Mouse (Mus musculus): ENCODE measurements at regions not wholly inside any gene's neighbourhood (a gene's known extent, or its start where the extent isn't known, plus 50 kb on each side); places are given as distances from the start of the nearest gene placed in this dataset.
"Not testable (repeated sequence)": the region's sequence is repeated elsewhere in the genome, so short reads cannot be mapped to it uniquely, and the experiment has no call there.

GRCm38 (mm10) chr2:114411940-114412715 is 210.9 kb upstream of the Zfp770 start:
- 56% methylated on average over 17 of the region's 17 CpGs for WGBS
- ATAC-seq (ENCODE audit: insufficient number of reproducible peaks, insufficient read depth, low FRiP score, low read depth), result no peak
- H3K9me3 ChIP-seq (ENCODE audit: control insufficient read depth, low read depth, low read length), result no peaks in the 10 kb centered on the region
- H3K27ac ChIP-seq (ENCODE audit: low read length), result no peak overlapping the region
- H3K4me1 ChIP-seq (ENCODE audit: control insufficient read depth, insufficient read depth, low read length), result no peaks in the 10 kb centered on the region
- no peak overlapping the region for H3K9ac ChIP-seq (replicated peaks; ENCODE audit: low read depth, low read length)
- no peaks in the 10 kb centered on the region for H3K36me3 ChIP-seq (ENCODE audit: control insufficient read depth, insufficient read depth, low read length)
- H3K27me3 ChIP-seq (ENCODE audit: control insufficient read depth, insufficient read depth, low read length), result no peaks in the 10 kb centered on the region
- no peak overlapping the region for H3K4me3 ChIP-seq (ENCODE audit: low read depth, low read length)
- H3K4me2 ChIP-seq (replicated peaks; ENCODE audit: low read depth, low read length), result no peak overlapping the region

- no peaks in the 10 kb centered on the region for H3K27me3 ChIP-seq (ENCODE audit: control insufficient read depth, insufficient read depth, low read length)
- no peaks in the 10 kb centered on the region for H3K9me3 ChIP-seq (ENCODE audit: control insufficient read depth, low read depth, low read length)
- H3K4me1 ChIP-seq (ENCODE audit: control insufficient read depth, insufficient read depth, low read length), result no peaks in the 10 kb centered on the region
- no peak overlapping the region for H3K4me2 ChIP-seq (replicated peaks; ENCODE audit: low read depth, low read length)
- H3K9ac ChIP-seq (replicated peaks; ENCODE audit: low read depth, low read length), result no peak overlapping the region
- no peaks in the 10 kb centered on the region for H3K36me3 ChIP-seq (ENCODE audit: control insufficient read depth, insufficient read depth, low read length)
- ATAC-seq (ENCODE audit: insufficient number of reproducible peaks, insufficient read depth, low FRiP score, low read depth), result no peak
- no peak overlapping the region for H3K4me3 ChIP-seq (ENCODE audit: low read depth, low read length)
- WGBS, result 85% methylated on average over 3 of the region's 3 CpGs
- no peak overlapping the region for H3K27ac ChIP-seq (ENCODE audit: low read length)
These were observed 209.4 kb upstream of the Zfp770 start for GRCm38 (mm10) chr2:114410717-114411116.

- no peaks in the 10 kb centered on the region for H3K36me3 ChIP-seq (ENCODE audit: control insufficient read depth, insufficient read depth, low read length)
- no peak overlapping the region for H3K9ac ChIP-seq (replicated peaks; ENCODE audit: low read depth, low read length)
- H3K4me1 ChIP-seq (ENCODE audit: control insufficient read depth, insufficient read depth, low read length), result no peaks in the 10 kb centered on the region
- ATAC-seq (ENCODE audit: insufficient number of reproducible peaks, insufficient read depth, low FRiP score, low read depth), result no peak
- H3K9me3 ChIP-seq (ENCODE audit: control insufficient read depth, low read depth, low read length), result no peaks in the 10 kb centered on the region
- H3K4me3 ChIP-seq (ENCODE audit: low read depth, low read length), result no peak overlapping the region
- no peaks in the 10 kb centered on the region for H3K27me3 ChIP-seq (ENCODE audit: control insufficient read depth, insufficient read depth, low read length)
- no peak overlapping the region for H3K4me2 ChIP-seq (replicated peaks; ENCODE audit: low read depth, low read length)
- H3K27ac ChIP-seq (ENCODE audit: low read length), result no peak overlapping the region
These were observed 208.3 kb upstream of the Zfp770 start for GRCm38 (mm10) chr2:114409542-114409941.

DNA sequence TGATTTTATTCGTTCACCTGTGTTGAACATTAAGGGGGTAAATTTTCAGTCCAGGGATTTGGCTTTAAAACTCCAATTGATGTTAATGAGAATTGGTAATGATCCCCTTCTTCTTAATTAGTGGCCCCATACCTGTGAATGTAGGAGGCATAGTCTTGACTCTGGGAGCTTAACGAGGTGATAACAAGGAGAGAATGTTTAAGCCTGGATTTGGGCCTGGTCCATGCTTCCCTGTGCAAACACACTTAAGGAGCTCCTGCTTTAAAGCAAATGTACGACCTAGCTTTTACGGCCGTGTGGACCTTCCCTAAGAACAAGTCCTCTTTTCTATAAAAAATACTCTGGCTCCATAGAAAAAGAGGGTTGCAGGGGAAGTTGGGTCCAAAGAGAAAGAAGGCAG is 206.1 kb upstream of the Zfp770 start:
- H3K9me3 ChIP-seq (ENCODE audit: control insufficient read depth, low read depth, low read length), result no peaks in the 10 kb centered on the region
- H3K27ac ChIP-seq (ENCODE audit: low read length), result no peak overlapping the region
- no peak overlapping the region for H3K4me2 ChIP-seq (replicated peaks; ENCODE audit: low read depth, low read length)
- no peaks in the 10 kb centered on the region for H3K27me3 ChIP-seq (ENCODE audit: control insufficient read depth, insufficient read depth, low read length)
- WGBS, result 53% methylated on average over 5 of the region's 5 CpGs
- H3K36me3 ChIP-seq (ENCODE audit: control insufficient read depth, insufficient read depth, low read length), result no peaks in the 10 kb centered on the region
- H3K4me3 ChIP-seq (ENCODE audit: low read depth, low read length), result no peak overlapping the region
- H3K9ac ChIP-seq (replicated peaks; ENCODE audit: low read depth, low read length), result no peak overlapping the region
- ATAC-seq (ENCODE audit: insufficient number of reproducible peaks, insufficient read depth, low FRiP score, low read depth), result no peak
- no peaks in the 10 kb centered on the region for H3K4me1 ChIP-seq (ENCODE audit: control insufficient read depth, insufficient read depth, low read length)

GRCm38 (mm10) chr2:114384566-114384965 is 183.3 kb upstream of the Zfp770 start:
- 19% methylated on average over 3 of the region's 3 CpGs for WGBS
- Histone ChIP-seq H3K4me2 (replicated peaks; ENCODE audit: low read depth, low read length) (no peak overlapping the region), H3K9me3 (ENCODE audit: control insufficient read depth, low read depth, low read length) (no peaks in the 10 kb centered on the region), H3K27ac (ENCODE audit: low read length) (no peak overlapping the region), H3K36me3 (ENCODE audit: control insufficient read depth, insufficient read depth, low read length) (no peaks in the 10 kb centered on the region), H3K9ac (replicated peaks; ENCODE audit: low read depth, low read length) (no peak overlapping the region), H3K4me3 (ENCODE audit: low read depth, low read length) (no peak overlapping the region), H3K4me1 (ENCODE audit: control insufficient read depth, insufficient read depth, low read length) (0 out of 2 replicates have a peak, but pooled peaks cover 3% of the 10 kb centered on the region), H3K27me3 (ENCODE audit: control insufficient read depth, insufficient read depth, low read length) (no peaks in the 10 kb centered on the region)
- ATAC-seq (ENCODE audit: insufficient number of reproducible peaks, insufficient read depth, low FRiP score, low read depth), result no peak

- Histone ChIP-seq H3K36me3 (ENCODE audit: control insufficient read depth, insufficient read depth, low read length) (no peaks in the 10 kb centered on the region), H3K9me3 (ENCODE audit: control insufficient read depth, low read depth, low read length) (no peaks in the 10 kb centered on the region), H3K27ac (ENCODE audit: low read length) (no peak overlapping the region), H3K4me3 (ENCODE audit: low read depth, low read length) (no peak overlapping the region), H3K4me2 (replicated peaks; ENCODE audit: low read depth, low read length) (no peak overlapping the region), H3K4me1 (ENCODE audit: control insufficient read depth, insufficient read depth, low read length) (no peaks in the 10 kb centered on the region), H3K9ac (replicated peaks; ENCODE audit: low read depth, low read length) (no peak overlapping the region), H3K27me3 (ENCODE audit: control insufficient read depth, insufficient read depth, low read length) (no peaks in the 10 kb centered on the region)
- WGBS, result 70% methylated on average over 1 of the region's 1 CpGs
- ATAC-seq (ENCODE audit: insufficient number of reproducible peaks, insufficient read depth, low FRiP score, low read depth), result no peak
These were observed 177.7 kb upstream of the Zfp770 start for GRCm38 (mm10) chr2:114378844-114379533.

DNA sequence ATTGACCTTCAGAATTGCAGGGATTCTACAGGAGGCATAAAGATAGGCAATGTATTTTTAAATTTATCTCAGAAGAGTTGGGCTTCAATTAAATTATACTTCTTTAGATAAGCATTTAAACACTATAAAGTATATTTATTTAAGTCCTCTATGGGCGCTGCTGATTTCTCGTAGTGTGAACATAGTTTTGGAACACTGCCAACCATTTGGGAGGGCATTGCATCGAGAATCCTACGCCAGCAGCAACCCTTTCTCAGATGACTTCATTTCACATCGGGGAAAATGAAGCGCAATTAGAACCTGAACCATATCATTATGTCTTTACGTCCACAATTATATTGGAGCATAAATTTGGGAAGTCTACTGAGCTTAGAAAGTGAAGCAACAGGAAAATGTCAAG is 172.2 kb upstream of the Zfp770 start:
- Histone ChIP-seq H3K4me3 (ENCODE audit: low read depth, low read length) (no peak overlapping the region), H3K9ac (replicated peaks; ENCODE audit: low read depth, low read length) (no peak overlapping the region), H3K9me3 (ENCODE audit: control insufficient read depth, low read depth, low read length) (no peaks in the 10 kb centered on the region), H3K27me3 (ENCODE audit: control insufficient read depth, insufficient read depth, low read length) (no peaks in the 10 kb centered on the region), H3K4me2 (replicated peaks; ENCODE audit: low read depth, low read length) (no peak overlapping the region), H3K4me1 (ENCODE audit: control insufficient read depth, insufficient read depth, low read length) (no peaks in the 10 kb centered on the region), H3K36me3 (ENCODE audit: control insufficient read depth, insufficient read depth, low read length) (no peaks in the 10 kb centered on the region), H3K27ac (ENCODE audit: low read length) (no peak overlapping the region)
- no peak for ATAC-seq (ENCODE audit: insufficient number of reproducible peaks, insufficient read depth, low FRiP score, low read depth)
- WGBS, result 49% methylated on average over 7 of the region's 7 CpGs

DNA sequence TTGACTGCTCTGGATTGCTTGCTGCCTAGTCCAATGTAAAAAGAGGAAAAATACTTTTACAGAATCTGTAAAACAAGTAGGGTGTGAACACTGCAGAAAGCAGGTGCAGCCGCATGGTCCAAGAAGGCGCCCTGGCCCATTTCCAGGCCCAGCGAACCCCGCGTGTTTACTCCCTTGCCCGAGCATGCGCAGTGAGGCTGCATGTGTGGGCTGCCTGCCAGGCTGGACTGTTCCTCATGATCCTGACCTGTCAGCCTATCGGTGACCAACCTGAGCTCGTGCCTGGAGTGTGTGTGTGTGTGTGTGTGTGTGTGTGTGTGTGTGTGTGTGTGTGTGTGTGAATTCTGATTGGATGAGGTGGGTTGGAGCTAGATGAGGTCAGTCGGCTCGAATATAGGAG is 152.6 kb upstream of the Zfp770 start:
- not testable (repeated sequence) for ATAC-seq (ENCODE audit: insufficient number of reproducible peaks, insufficient read depth, low FRiP score, low read depth); H3K36me3 ChIP-seq (ENCODE audit: control insufficient read depth, insufficient read depth, low read length); H3K27me3 ChIP-seq (ENCODE audit: control insufficient read depth, insufficient read depth, low read length); H3K4me2 ChIP-seq (replicated peaks; ENCODE audit: low read depth, low read length); H3K4me1 ChIP-seq (ENCODE audit: control insufficient read depth, insufficient read depth, low read length); H3K9ac ChIP-seq (replicated peaks; ENCODE audit: low read depth, low read length); H3K27ac ChIP-seq (ENCODE audit: low read length); H3K9me3 ChIP-seq (ENCODE audit: control insufficient read depth, low read depth, low read length); H3K4me3 ChIP-seq (ENCODE audit: low read depth, low read length)
- WGBS, result 73% methylated on average over 11 of the region's 11 CpGs

Measured in stomach, embryonic 14.5 days (tissue).